Mouse (Mus musculus) liver, embryonic 14.5 days (tissue): Measurements from ENCODE around the gene Lrrc49. TPM values are rescaled to one million over a fixed set of nuclear protein-coding genes. Genes with fewer than 3 reads are reported as not detected.

Experiments used
- ATAC-seq: fragments of 200-750 bp; cut with Nextera tagmentation; 2 replicates; pipeline ENCODE4 v1.8.0; 2017; ENCODE audit warnings: moderate number of reproducible peaks, mild to moderate bottlenecking, moderate library complexity; ENCODE audit not compliant: insufficient read depth
- DNase-seq, 3 experiments: peaks; one replicate each; pipeline ENCODE4 v3.0.0-alpha.2; 2012 to 2013; ENCODE audit warnings: low read depth in 3 of 3, low spot score in 3 of 3
- H3K27ac ChIP-seq: fragments of 300-500 bp; sonication (generic); 2 replicates; pipeline ENCODE4 v1.5.1; 2014; ENCODE audit warnings: moderate library complexity, mild to moderate bottlenecking, control low read depth, inconsistent platforms
- H3K27me3 ChIP-seq: fragments of 300-500 bp; sonication (generic); 2 replicates; pipeline ENCODE4 v1.6.1; 2014; ENCODE audit warnings: mild to moderate bottlenecking, low read length, moderate library complexity; ENCODE audit not compliant: control insufficient read depth, insufficient read depth
- H3K36me3 ChIP-seq: fragments of 300-500 bp; sonication (generic); replicated peaks from 2 replicates; pipeline ENCODE4 v1.6.1; 2014; ENCODE audit warnings: low read depth; ENCODE audit not compliant: control insufficient read depth, insufficient read depth
- H3K4me1 ChIP-seq, 2 experiments: fragments of 200-500 bp in 1 of 2; fragments of 300-500 bp in 1 of 2; sonication (generic) in 1 of 2; replicated peaks; 2 replicates each; pipeline ENCODE4 v1.6.1; 2012 to 2014; ENCODE audit warnings: antibody characterized with exemption in 1 of 2, inconsistent platforms in 1 of 2, low read length in 1 of 2; ENCODE audit not compliant: control insufficient read depth in 2 of 2, insufficient read depth in 2 of 2
- H3K4me2 ChIP-seq: fragments of 300-500 bp; sonication (generic); 2 replicates; pipeline ENCODE4 v1.6.1; 2014; ENCODE audit warnings: low read depth, mild to moderate bottlenecking, control low read depth, moderate library complexity
- H3K4me3 ChIP-seq, 2 experiments: fragments of 200-500 bp in 1 of 2; fragments of 300-500 bp in 1 of 2; sonication (generic) in 1 of 2; 2 replicates each; pipeline ENCODE4 v1.5.1; 2012 to 2014; ENCODE audit warnings: low read depth in 2 of 2, low read length in 2 of 2, mild to moderate bottlenecking in 2 of 2, control low read depth in 1 of 2, inconsistent platforms in 1 of 2, moderate library complexity in 1 of 2; ENCODE audit not compliant: insufficient read depth in 1 of 2
- H3K9ac ChIP-seq: fragments of 300-500 bp; sonication (generic); replicated peaks from 2 replicates; pipeline ENCODE4 v1.6.1; 2014; ENCODE audit warnings: mild to moderate bottlenecking, control low read depth, moderate library complexity
- H3K9me3 ChIP-seq: fragments of 300-500 bp; sonication (generic); 2 replicates; pipeline ENCODE4 v1.6.1; 2016; ENCODE audit warnings: low read length, mixed read lengths; ENCODE audit not compliant: control insufficient read depth
- CTCF ChIP-seq: IDR thresholded peaks from 2 replicates; pipeline ENCODE4 v1.5.1; 2016; ENCODE audit warnings: antibody characterized with exemption, low read depth, control low read depth
- EP300 ChIP-seq: IDR thresholded peaks from 2 replicates; pipeline ENCODE4 v1.6.1; 2016; ENCODE audit warnings: antibody characterized with exemption, low read depth
- WGBS: fragments of 180-500 bp; shearing (Covaris S2); extraction: QIAGEN DNeasy Blood & Tissue Kit; methylation state at CpG from one replicate; pipeline ENCODE4 v1.1.7; 2014; ENCODE audit not compliant: insufficient replicate concordance; 5-methylcytosine and 5-hydroxymethylcytosine counted together
- polyA plus RNA-seq, 2 experiments: library from polyadenylated mRNA; depleted of rRNA in 1 of 2; stranded (reverse) in 1 of 2; unstranded in 1 of 2; fragments of >200 nt; fragmentation: Nextera tagmentation in 1 of 2; extraction: Ambion mirVana in 1 of 2; gene quantifications; 2 replicates each; pipeline versions ENCODE4 v1.2.1 to v1.2.3; 2012 to 2014

The Lrrc49 gene
- polyA plus RNA-seq, 2 experiments = 0.54 to 0.72 TPM

DNA sequence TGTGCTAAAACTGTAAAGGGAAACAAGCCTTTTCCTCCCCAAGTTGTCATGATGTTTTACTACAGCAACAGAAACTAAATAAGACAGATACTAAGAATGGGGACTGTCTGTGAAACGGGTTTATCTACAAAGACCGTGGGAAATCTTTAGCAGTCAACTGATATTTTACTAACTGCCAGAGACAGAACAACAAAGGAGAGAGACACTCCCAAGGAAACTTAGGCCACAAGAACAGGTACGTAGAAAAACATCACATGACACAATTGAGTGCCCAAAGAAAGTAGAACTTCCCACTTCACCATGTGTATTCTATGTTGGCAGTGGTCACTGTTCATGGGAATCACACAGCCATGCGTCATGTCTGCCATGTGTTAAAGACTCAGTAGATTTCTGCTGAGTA is 116.2 kb downstream of the Lrrc49 start:
- Histone ChIP-seq H3K9ac (no peak overlapping the region), H3K36me3 (no peaks in the 10 kb centered on the region), H3K27ac (no peak overlapping the region), H3K4me1 (0 out of 4 replicates have a peak, but pooled peaks cover 0 to 4% of the 10 kb centered on the region in 2 experiments), H3K27me3 (no peaks in the 10 kb centered on the region), H3K9me3 (no peaks in the 10 kb centered on the region), H3K4me3 (no peak overlapping the region), H3K4me2 (no peak overlapping the region)
- TF ChIP-seq EP300 (no peak), CTCF (no peak)
- WGBS = 51% methylated on average over 4 of the region's 4 CpGs
- DNase-seq (no peak), ATAC-seq (no peak)

DNA sequence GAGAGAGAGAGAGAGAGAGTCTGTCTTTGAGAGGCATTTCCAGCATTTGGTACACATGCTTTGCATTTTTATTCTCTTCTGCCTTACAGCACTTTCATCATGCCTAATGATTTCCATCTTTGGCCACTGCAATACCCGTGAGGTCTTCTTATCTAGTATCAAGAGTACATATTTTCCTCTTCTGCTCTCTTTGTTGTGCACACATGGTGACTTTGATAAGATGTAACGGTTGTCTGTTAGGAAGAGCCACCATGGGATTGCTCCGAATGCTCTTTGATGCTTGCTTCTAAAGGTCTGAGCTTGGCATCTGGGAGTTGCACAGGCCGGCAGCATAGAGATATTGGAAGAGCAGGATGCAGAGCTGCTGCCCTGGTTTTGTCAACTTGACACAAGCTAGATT is 116.9 kb downstream of the Lrrc49 start:
- Histone ChIP-seq H3K4me2 (no peak overlapping the region), H3K36me3 (no peaks in the 10 kb centered on the region), H3K4me3 (no peak overlapping the region), H3K4me1 (0 out of 4 replicates have a peak, but pooled peaks cover 0 to 4% of the 10 kb centered on the region in 2 experiments), H3K9ac (no peak overlapping the region), H3K27me3 (no peaks in the 10 kb centered on the region), H3K9me3 (no peaks in the 10 kb centered on the region), H3K27ac (no peak overlapping the region)
- WGBS = 19% methylated on average over 4 of the region's 4 CpGs
- no peak for DNase-seq
- ATAC-seq = peak; percentile 50; the same call in 1 of the 2 replicates
- TF ChIP-seq EP300 = peak; percentile 65
- no peak for TF ChIP-seq CTCF

- WGBS = 77% methylated on average over 2 of the region's 2 CpGs
- Histone ChIP-seq H3K4me3 (no peak overlapping the region), H3K27ac (no peak overlapping the region), H3K4me2 (no peak overlapping the region), H3K9ac (no peak overlapping the region), H3K4me1 (0 out of 4 replicates have a peak, but pooled peaks cover 0 to 4% of the 10 kb centered on the region in 2 experiments), H3K36me3 (no peaks in the 10 kb centered on the region), H3K9me3 (no peaks in the 10 kb centered on the region), H3K27me3 (no peaks in the 10 kb centered on the region)
- TF ChIP-seq CTCF (no peak), EP300 (no peak)
- ATAC-seq (no peak), DNase-seq (no peak)
Measured at GRCm38 (mm10) chr9:60569366-60569765, 118.6 kb downstream of the Lrrc49 start.

DNA sequence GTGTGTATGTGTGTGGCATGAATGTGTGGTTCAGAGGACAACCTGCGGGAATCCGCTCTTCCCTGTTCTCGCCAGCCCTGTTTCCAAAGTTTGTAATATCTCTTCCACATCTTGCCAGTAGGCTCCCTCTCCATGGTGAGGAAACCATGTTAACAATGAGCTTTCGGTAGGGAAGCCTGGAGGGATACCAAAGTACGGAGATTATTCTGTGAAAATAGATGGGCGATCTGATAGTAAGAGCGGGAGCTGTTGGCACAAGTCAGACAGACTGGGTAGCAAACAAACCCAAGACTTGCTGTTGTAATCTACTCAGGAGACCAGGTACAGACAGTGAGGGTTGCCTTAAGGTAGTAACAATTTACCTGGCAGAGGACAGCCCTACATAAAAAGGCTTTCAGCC is 124.1 kb downstream of the Lrrc49 start:
- 70% methylated on average over 7 of the region's 7 CpGs for WGBS
- no peak overlapping the region for H3K27ac ChIP-seq
- H3K4me3 ChIP-seq = no peak overlapping the region
- no peaks in the 10 kb centered on the region for H3K4me1 ChIP-seq
- TF ChIP-seq CTCF = no peak
- no peak for DNase-seq
- ATAC-seq = no peak
- H3K27me3 ChIP-seq = no peaks in the 10 kb centered on the region
- H3K36me3 ChIP-seq = no peaks in the 10 kb centered on the region
- H3K9ac ChIP-seq = no peak overlapping the region
- H3K4me2 ChIP-seq = no peak overlapping the region
- no peaks in the 10 kb centered on the region for H3K9me3 ChIP-seq

DNA sequence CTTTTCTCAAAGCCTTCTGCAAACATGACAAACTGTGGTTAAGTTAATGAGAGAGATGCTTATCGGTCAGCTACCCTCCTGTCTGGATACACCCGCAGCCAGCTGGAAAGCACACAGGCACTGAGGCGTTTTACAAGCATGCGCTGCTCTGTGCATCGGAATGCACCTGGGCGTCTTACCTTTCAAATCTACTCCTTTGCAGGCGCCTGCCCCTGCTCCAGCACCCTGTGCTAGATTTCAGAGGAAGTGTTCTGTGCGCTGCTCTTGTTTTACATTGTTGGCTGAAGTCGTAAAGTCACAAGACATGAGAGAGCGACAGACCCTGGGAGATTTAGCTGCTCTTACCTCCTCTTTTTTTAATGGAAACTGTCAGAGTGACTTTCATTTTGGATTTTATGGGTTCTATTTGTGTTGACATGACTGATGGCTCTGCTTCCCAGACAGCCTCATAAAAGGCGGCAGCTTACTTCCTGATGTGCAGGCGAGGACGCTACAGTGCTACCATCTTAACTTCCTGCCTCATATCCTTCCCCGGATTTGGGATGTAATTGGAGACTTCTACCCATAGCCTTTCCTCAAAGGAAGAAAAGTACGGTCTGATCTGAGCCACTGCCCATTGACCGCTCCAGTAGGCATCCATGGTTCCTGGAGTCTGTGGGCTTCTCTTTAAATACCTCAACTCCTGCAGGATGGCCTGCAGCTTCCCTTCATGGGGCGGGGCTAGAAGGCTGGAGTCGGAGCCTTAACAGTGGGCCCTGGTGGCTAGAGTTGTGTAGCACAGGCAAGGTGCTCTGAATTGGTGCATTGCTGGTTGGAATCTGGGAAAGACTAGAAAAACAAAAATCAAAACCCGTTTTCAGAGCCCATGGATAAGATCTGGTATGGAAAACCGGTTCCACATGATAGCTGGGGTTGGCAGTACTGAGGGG is 125.3 kb downstream of the Lrrc49 start:
- no peak for ATAC-seq
- no peak overlapping the region for H3K4me2 ChIP-seq
- WGBS = 28% methylated on average over 20 of the region's 20 CpGs
- no peaks in the 10 kb centered on the region for H3K27me3 ChIP-seq
- H3K4me1 ChIP-seq = no peaks in the 10 kb centered on the region
- DNase-seq = no peak
- no peak overlapping the region for H3K9ac ChIP-seq
- H3K4me3 ChIP-seq = no peak overlapping the region
- H3K27ac ChIP-seq = no peak overlapping the region
- TF ChIP-seq EP300 = no peak
- TF ChIP-seq CTCF = peak; percentile 33
- H3K9me3 ChIP-seq = no peaks in the 10 kb centered on the region
- no peaks in the 10 kb centered on the region for H3K36me3 ChIP-seq
